ENCODE assay signal across 1 mouse cellular context in genomic region chr1:74387386-74387988, GRCm38 (mm10).
TF ChIP-seq lines count a peak whose summit lies in the region.

No protein-coding gene starts in this region.

TF ChIP-seq in MEL, 35 proteins besides CTCF, POLR2A, EP300 and RAD21:
- TF ChIP-seq MAFK (IDR thresholded peaks at IDR 0.05; ENCODE audit: borderline replicate concordance, low read depth, low read length) (no peak), JUND (IDR thresholded peaks at IDR 0.05; ENCODE audit: low read depth, low read length) (no peak), CHD1 (IDR thresholded peaks at IDR 0.05; ENCODE audit: low read depth, low read length) (peak; percentile 47; the same call in 1 of the 2 replicates), POLR2AphosphoS5 (IDR thresholded peaks at IDR 0.05; ENCODE audit: borderline replicate concordance, low read depth, low read length) (no peak), GATA1 (IDR thresholded peaks at IDR 0.05; ENCODE audit: low read depth, low read length) (no peak), TBP (IDR thresholded peaks at IDR 0.05; ENCODE audit: low read depth, low read length) (peak; percentile 13; the same call in 1 of the 2 replicates), USF2 (IDR thresholded peaks at IDR 0.05; ENCODE audit: borderline replicate concordance in 1 of 2, insufficient read depth in 1 of 2, low read depth in 1 of 2, low read length in 2 of 2) (no peak)
